Mouse (Mus musculus) embryonic facial prominence, embryonic 11.5 days (tissue): Measurements from ENCODE around the gene Dnajc27. TPM values are rescaled to one million over a fixed set of nuclear protein-coding genes. Genes with fewer than 3 reads are reported as not detected.
A peak's percentile ranks its signal among the peaks of the same experiment; 100 is the strongest.

Experiments used
- ATAC-seq: fragments of 200-750 bp; cut with Nextera tagmentation; replicated peaks from 2 replicates; pipeline ENCODE4 v1.8.0; 2017; ENCODE audit warnings: low read depth; ENCODE audit not compliant: insufficient number of reproducible peaks, low FRiP score, low TSS enrichment
- DNase-seq: peaks from one replicate; pipeline ENCODE4 v3.0.0-alpha.2; 2015; ENCODE audit warnings: low spot score
- H3K27ac ChIP-seq: fragments of 300-500 bp; sonication (generic); replicated peaks from 2 replicates; pipeline ENCODE4 v1.5.1; 2014; ENCODE audit warnings: mild to moderate bottlenecking, low read depth, low read length, control low read depth
- H3K27me3 ChIP-seq: fragments of 300-500 bp; sonication (generic); 2 replicates; pipeline ENCODE4 v1.6.1; 2014; ENCODE audit warnings: mild to moderate bottlenecking, low read length, moderate library complexity, mixed read lengths; ENCODE audit not compliant: control insufficient read depth, insufficient read depth
- H3K36me3 ChIP-seq: fragments of 300-500 bp; sonication (generic); replicated peaks from 2 replicates; pipeline ENCODE4 v1.6.1; 2014; ENCODE audit warnings: low read depth, mild to moderate bottlenecking, low read length, moderate library complexity, mixed read lengths; ENCODE audit not compliant: control insufficient read depth, insufficient read depth
- H3K4me1 ChIP-seq: fragments of 300-500 bp; sonication (generic); 2 replicates; pipeline ENCODE4 v1.6.1; 2014; ENCODE audit warnings: low read length, mixed read lengths; ENCODE audit not compliant: control insufficient read depth, insufficient read depth
- H3K4me2 ChIP-seq: fragments of 300-500 bp; sonication (generic); 2 replicates; pipeline ENCODE4 v1.6.1; 2014; ENCODE audit warnings: low read depth, mild to moderate bottlenecking, control low read depth, low read length, moderate library complexity
- H3K4me3 ChIP-seq: fragments of 300-500 bp; sonication (generic); 2 replicates; pipeline ENCODE4 v1.5.1; 2014; ENCODE audit warnings: low read depth, low read length, control low read depth
- H3K9ac ChIP-seq: fragments of 300-500 bp; sonication (generic); replicated peaks from 2 replicates; pipeline ENCODE4 v1.6.1; 2014; ENCODE audit warnings: mild to moderate bottlenecking, control low read depth, low read length
- H3K9me3 ChIP-seq: fragments of 300-500 bp; sonication (generic); replicated peaks from 2 replicates; pipeline ENCODE4 v1.6.1; 2016; ENCODE audit warnings: mild to moderate bottlenecking, low read length, inconsistent platforms, mixed read lengths; ENCODE audit not compliant: control insufficient read depth
- WGBS: fragments of 180-500 bp; shearing (Covaris S2); extraction: QIAGEN DNeasy Blood & Tissue Kit; methylation state at CpG from one replicate; pipeline ENCODE4 v1.1.7; 2014; 5-methylcytosine and 5-hydroxymethylcytosine counted together
- polyA plus RNA-seq: library from polyadenylated mRNA; unstranded; fragments of >200 nt; fragmentation: Nextera tagmentation; extraction: Ambion mirVana; gene quantifications from 2 replicates; pipeline ENCODE4 v1.2.1, GENCODE M21; 2014

The Dnajc27 gene
- polyA plus RNA-seq, 1 experiment from 2014 or later = 8.5 TPM

DNA sequence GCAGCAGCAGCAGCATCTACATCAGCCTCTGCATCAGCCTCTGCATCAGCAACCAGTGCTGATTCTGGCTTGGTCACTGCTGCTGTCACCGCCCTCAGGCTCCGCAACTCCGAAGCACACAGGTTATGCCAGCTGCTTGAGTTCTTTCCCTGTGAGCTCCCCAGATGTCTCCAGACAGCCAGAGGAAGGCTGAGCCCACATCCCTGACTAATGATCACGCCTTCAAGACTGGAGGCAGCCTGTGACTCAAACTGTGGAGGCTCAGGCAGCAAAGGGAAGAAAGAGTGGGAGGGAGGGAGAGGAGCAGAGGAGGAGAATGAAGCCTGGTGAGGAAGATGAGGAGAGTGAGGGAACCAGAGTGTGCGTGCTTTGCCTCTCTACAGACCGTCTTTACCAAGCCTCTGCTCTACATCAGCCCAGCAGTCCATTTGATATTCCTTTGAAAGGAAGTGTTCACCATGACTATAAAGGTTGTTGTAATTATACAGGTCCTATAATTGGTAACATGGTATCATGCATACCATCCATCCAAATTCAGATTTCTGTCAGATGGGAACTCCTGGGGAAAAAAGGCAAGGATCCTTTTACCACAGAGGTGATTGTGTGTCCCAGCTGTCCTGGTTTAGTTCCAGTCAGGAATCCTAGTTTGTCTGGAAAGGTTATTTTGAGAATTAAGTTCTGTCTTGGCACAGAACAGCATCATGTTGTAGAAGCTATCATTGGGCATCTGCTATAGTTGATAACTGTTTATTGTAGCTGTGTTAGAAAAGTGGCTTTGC, 15.5 kb upstream of the Dnajc27 start:
- no peaks in the 10 kb centered on the region for H3K9me3 ChIP-seq
- no peak overlapping the region for H3K27ac ChIP-seq
- H3K4me1 ChIP-seq = no peaks in the 10 kb centered on the region
- no peak overlapping the region for H3K9ac ChIP-seq
- DNase-seq (no peak), ATAC-seq (no peak)
- H3K27me3 ChIP-seq = no peaks in the 10 kb centered on the region
- H3K36me3 ChIP-seq = no peaks in the 10 kb centered on the region
- no peak overlapping the region for H3K4me2 ChIP-seq
- WGBS = 63% methylated on average over 6 of the region's 6 CpGs
- no peak overlapping the region for H3K4me3 ChIP-seq

DNA sequence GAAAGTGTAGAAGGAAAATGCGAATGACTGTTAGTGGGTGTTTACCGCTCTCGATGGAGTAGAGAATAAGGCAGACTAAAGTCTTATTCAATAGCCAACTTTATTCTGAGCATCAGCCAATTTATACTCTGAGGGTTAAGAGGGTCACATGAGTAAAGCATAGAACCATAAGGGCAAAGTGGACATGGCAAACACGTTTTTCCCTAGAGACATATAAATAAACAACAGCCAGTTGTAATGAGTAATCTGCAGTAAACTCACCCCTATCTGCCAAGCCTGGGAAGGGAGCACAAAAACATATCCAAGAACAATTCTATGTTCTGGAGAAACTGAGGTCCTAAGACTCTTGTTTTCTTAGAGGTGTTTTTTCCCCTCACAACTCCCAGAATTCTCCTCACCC, 13.8 kb upstream of the Dnajc27 start:
- WGBS = 80% methylated on average over 4 of the region's 4 CpGs
- H3K9ac ChIP-seq = no peak overlapping the region
- no peak for ATAC-seq
- no peaks in the 10 kb centered on the region for H3K9me3 ChIP-seq
- H3K27me3 ChIP-seq = no peaks in the 10 kb centered on the region
- H3K4me2 ChIP-seq = no peak overlapping the region
- no peaks in the 10 kb centered on the region for H3K36me3 ChIP-seq
- H3K27ac ChIP-seq = no peak overlapping the region
- H3K4me1 ChIP-seq = no peaks in the 10 kb centered on the region
- no peak overlapping the region for H3K4me3 ChIP-seq
- DNase-seq = no peak

DNA sequence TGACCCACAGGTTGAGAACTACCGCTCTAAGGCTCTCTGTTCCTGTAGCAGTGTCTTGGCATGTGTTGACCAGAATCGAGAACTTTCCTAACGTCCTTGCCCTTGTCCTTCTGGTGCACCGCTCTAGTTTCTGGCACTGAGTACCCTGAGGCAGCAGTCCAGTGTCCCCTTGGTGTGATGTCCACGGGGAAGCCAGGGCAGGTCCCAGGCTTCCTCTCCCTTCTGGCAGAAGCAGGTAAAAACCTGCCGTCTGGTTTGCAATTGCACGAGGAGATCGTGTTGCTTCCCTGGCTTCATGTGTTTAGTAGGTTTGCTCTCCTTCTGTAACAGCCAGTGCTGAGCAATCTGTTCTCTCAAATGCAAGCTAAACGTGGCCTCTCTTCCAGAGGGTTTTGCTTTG, 10.7 kb upstream of the Dnajc27 start:
- no peaks in the 10 kb centered on the region for H3K4me1 ChIP-seq
- 81% methylated on average over 9 of the region's 9 CpGs for WGBS
- no peaks in the 10 kb centered on the region for H3K27me3 ChIP-seq
- H3K4me2 ChIP-seq = no peak overlapping the region
- no peak overlapping the region for H3K27ac ChIP-seq
- no peaks in the 10 kb centered on the region for H3K9me3 ChIP-seq
- no peak overlapping the region for H3K4me3 ChIP-seq
- ATAC-seq = no peak
- H3K36me3 ChIP-seq = no peaks in the 10 kb centered on the region
- no peak for DNase-seq
- no peak overlapping the region for H3K9ac ChIP-seq

GRCm38 (mm10) chr12:4075407-4075806, 7.0 kb upstream of the Dnajc27 start:
- no peaks in the 10 kb centered on the region for H3K27me3 ChIP-seq
- H3K36me3 ChIP-seq = no peaks in the 10 kb centered on the region
- 77% methylated on average over 8 of the region's 8 CpGs for WGBS
- H3K9me3 ChIP-seq = no peaks in the 10 kb centered on the region
- no peaks in the 10 kb centered on the region for H3K4me1 ChIP-seq
- H3K4me2 ChIP-seq = no peak overlapping the region
- no peak for ATAC-seq
- H3K27ac ChIP-seq = no peak overlapping the region
- H3K9ac ChIP-seq = no peak overlapping the region
- no peak overlapping the region for H3K4me3 ChIP-seq
- no peak for DNase-seq

DNA sequence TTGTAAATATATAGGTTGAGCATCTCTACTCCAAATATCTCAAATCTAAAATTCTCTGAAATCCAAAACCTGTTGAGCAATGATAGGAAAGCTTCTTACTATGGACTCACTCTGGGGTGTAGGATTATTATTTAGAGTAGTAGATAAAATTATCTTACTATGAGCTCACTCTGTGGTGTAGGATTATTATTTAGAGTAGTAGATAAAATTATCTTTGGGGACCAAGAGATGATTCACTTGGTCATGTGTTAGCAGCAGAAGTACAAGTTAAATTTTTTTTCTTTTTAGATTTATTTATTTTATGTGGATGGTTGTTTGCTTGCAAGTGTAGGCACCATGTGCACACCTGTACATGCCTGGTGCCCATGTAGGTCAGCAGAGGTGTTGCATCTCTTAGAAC, 6.0 kb upstream of the Dnajc27 start:
- no peaks in the 10 kb centered on the region for H3K36me3 ChIP-seq
- no peaks in the 10 kb centered on the region for H3K9me3 ChIP-seq
- no peak for ATAC-seq
- DNase-seq = no peak
- no peaks in the 10 kb centered on the region for H3K4me1 ChIP-seq
- H3K27ac ChIP-seq = no peak overlapping the region
- no peaks in the 10 kb centered on the region for H3K27me3 ChIP-seq
- no peak overlapping the region for H3K4me3 ChIP-seq
- H3K9ac ChIP-seq = no peak overlapping the region
- H3K4me2 ChIP-seq = no peak overlapping the region

- Histone ChIP-seq H3K9ac (no peak overlapping the region), H3K36me3 (no peaks in the 10 kb centered on the region), H3K4me2 (no peak overlapping the region), H3K4me3 (no peak overlapping the region), H3K4me1 (no peaks in the 10 kb centered on the region), H3K27ac (no peak overlapping the region), H3K27me3 (no peaks in the 10 kb centered on the region), H3K9me3 (no peaks in the 10 kb centered on the region)
- no peak for ATAC-seq
- WGBS = 71% methylated on average over 1 of the region's 1 CpGs
- DNase-seq = no peak
Observed at GRCm38 (mm10) chr12:4078069-4078468, 4.3 kb upstream of the Dnajc27 start.

DNA sequence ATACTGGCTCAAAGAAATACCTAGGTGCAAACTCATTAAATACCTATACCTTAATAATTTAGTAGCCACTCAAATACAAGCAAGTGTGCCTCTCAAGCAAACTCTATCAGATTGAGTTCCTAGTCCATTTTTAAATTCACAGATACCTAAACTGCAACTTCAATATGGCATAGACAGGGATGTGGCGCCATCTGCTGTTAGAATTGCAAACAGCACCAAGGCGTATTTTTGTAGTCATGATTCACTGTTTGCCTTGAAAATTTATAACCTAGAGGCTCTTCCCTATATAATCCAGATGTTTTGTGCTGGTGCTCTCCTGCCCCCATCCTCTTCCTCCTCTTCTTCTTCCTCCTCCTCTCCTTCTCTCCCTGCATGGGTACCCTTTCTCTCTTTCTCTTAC, 2.1 kb upstream of the Dnajc27 start:
- DNase-seq (peak; percentile 86), ATAC-seq (no peak)
- 0% methylated on average over 2 of the region's 2 CpGs for WGBS
- Histone ChIP-seq H3K27ac (no peak overlapping the region), H3K9me3 (no peaks in the 10 kb centered on the region), H3K36me3 (no peaks in the 10 kb centered on the region), H3K4me1 (no peaks in the 10 kb centered on the region), H3K27me3 (no peaks in the 10 kb centered on the region), H3K4me2 (no peak overlapping the region), H3K9ac (no peak overlapping the region), H3K4me3 (no peak overlapping the region)

- Histone ChIP-seq H3K9ac (no peak overlapping the region), H3K36me3 (no peaks in the 10 kb centered on the region; the same call in 1 of the 2 replicates), H3K4me3 (no peak overlapping the region; the same call in 1 of the 2 replicates), H3K27ac (no peak overlapping the region), H3K9me3 (no peaks in the 10 kb centered on the region), H3K4me2 (no peak overlapping the region; the same call in 1 of the 2 replicates), H3K4me1 (no peaks in the 10 kb centered on the region), H3K27me3 (no peaks in the 10 kb centered on the region)
- 65% methylated on average over 8 of the region's 8 CpGs for WGBS
- no peak for DNase-seq
- ATAC-seq = no peak
Observed at GRCm38 (mm10) chr12:4083441-4083840, 1.1 kb downstream of the Dnajc27 start.
